Mouse (Mus musculus) cortical plate, adult 2 months (tissue): ENCODE data around the gene Son. TPM values are rescaled to one million over a fixed set of nuclear protein-coding genes. Genes with fewer than 3 reads are reported as not detected.

ENCODE experiments used
- H3K27ac ChIP-seq: fragments of 200-500 bp; 2 replicates; pipeline ENCODE4 v1.5.1; 2012; ENCODE audit warnings: low read length, control low read depth, inconsistent platforms; ENCODE audit not compliant: insufficient read depth
- H3K4me1 ChIP-seq: fragments of 200-500 bp; 2 replicates; pipeline ENCODE4 v1.6.1; 2011; ENCODE audit warnings: low read length; ENCODE audit not compliant: control insufficient read depth, insufficient read depth
- H3K4me3 ChIP-seq: fragments of 200-500 bp; 2 replicates; pipeline ENCODE4 v1.5.1; 2011; ENCODE audit warnings: mild to moderate bottlenecking, low read length, control low read depth; ENCODE audit not compliant: insufficient read depth
- CTCF ChIP-seq: fragments of 200-500 bp; IDR thresholded peaks from 2 replicates; pipeline ENCODE4 v1.5.1; 2011; ENCODE audit warnings: mild to moderate bottlenecking, control low read depth, low read length; ENCODE audit not compliant: insufficient read depth; ENCODE audit errors: extremely low read depth
- POLR2A ChIP-seq: fragments of 200-500 bp; IDR thresholded peaks from 2 replicates; pipeline ENCODE4 v1.6.1; 2011; ENCODE audit warnings: mild to moderate bottlenecking, low read length, control low read depth; ENCODE audit not compliant: insufficient read depth; ENCODE audit errors: extremely low read depth
- polyA plus RNA-seq: library from polyadenylated mRNA; depleted of rRNA; stranded (reverse); fragments of >200 nt; gene quantifications from 2 replicates; pipeline ENCODE4 v1.2.3, GENCODE M21; 2012; rRNA removed

Gene Son
- 267 and 291 TPM in 2 replicates for polyA plus RNA-seq

DNA sequence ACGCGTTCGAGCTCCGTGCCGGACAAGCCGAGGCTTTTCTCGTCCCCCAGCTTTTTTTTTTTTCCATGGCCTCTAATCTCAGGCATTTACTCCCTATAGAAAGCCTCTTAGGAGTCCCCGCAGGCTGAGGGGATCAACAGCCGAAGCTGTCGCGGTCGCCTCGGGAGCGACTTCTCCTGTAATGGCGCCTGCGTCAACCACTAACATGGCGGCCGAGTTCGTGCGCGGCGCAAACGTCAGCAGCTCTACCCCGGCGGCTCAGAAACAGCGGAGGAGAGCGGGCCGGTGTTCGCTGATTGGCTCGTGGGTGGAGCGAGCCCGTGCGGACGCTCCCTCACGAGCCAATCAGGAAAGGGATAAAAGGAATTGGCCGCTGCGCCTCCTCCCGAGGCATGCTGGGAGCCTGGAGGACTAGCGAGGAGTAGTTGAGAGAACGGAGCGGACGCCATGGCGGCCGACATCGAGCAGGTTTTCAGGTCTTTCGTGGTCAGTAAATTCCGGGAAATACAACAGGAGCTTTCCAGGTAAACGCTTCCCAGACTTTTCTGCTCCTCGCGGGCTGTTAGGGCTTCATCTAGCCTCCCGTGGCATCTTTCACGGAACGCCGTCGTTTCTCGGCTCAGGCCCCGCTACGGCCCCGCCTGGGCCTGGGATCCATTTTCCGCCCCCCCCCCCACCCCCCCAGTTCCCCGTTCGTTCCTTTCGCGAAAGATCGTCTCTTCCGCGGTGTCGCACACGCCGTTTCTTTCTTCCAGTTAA lies at the start of gene Son:
Gene Son, plus strand, starts transcription at position 46 of the 759 bp plus-strand sequence.
- peaks cover 3% of the 10 kb centered on the region; the same call in 1 of the 2 replicates for H3K4me1 ChIP-seq
- peak within 1 kb of the TSS; percentile 71 for H3K4me3 ChIP-seq
- TF ChIP-seq POLR2A (peak; percentile 95), CTCF (no peak)
- peak within 1 kb of the TSS; percentile 99 for H3K27ac ChIP-seq

DNA sequence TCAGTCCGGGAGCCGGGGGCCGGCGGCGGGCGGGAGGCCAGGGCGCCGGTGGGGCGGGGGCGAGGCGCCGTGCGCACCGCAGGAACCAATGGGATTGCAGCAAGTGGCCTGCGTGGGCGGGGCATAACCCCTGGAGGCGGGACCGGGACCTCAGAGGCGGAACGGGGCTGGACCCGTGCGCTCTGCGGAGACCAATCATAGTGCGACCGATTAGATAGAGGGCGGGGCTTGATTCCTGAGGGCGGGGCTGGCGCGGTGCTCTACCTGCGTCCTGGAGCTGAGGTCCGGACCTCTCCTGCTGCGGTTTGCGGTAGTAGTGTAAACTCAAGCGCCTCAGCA lies 49.7 kb upstream of the Son start, which contains the start of gene Tmem50b:
Gene Tmem50b, minus strand, starts transcription at position 129 of the 339 bp plus-strand sequence.
- TF ChIP-seq CTCF (no peak), POLR2A (no peak)
- Histone ChIP-seq H3K27ac (peak within 1 kb of the TSS; percentile 11; the same call in 1 of the 2 replicates), H3K4me1 (no peaks in the 10 kb centered on the region; the same call in 1 of the 2 replicates), H3K4me3 (peak within 1 kb of the TSS; percentile 96)

DNA sequence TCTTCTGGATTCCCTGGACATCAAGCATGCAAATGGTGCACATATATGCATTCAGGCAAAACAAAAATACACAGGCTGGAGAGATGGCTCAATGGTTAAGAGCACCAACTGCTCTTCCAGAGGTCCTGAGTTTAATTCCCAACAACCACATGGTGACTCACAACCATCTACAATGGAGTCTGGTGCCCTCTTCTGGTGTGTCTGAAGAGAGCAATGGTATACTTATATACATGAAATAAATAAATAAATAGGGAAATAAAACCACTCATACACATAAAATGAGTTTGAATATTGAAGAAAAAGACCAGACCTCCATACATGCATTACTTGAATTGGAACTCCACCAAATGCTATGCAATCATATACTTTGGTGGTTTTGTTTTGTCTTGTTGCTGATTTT lies 48.1 kb upstream of the Son start:
- Histone ChIP-seq H3K4me3 (no peak overlapping the region), H3K27ac (no peak overlapping the region), H3K4me1 (no peaks in the 10 kb centered on the region; the same call in 1 of the 2 replicates)
- TF ChIP-seq CTCF (no peak), POLR2A (no peak)

DNA sequence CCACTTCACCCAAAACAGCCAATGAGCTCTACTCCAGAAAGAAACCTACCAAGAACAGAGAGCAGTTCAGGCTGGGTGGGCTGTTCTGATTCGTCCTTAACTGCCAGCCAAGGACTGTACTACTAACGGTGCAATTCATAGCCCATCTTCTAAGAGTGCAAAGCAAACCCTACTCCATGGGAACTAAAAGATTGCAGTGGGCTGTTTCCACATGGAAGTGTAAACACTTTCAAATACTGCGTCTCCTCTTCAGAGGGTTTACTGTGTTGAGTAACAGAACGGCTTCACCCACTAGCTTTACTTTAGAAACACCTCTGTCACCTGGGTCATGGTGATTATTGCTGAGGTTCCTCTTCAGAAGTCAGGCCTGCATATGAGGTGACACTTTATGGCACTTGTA lies 46.2 kb upstream of the Son start:
- TF ChIP-seq CTCF: no peak
- no peak for TF ChIP-seq POLR2A
- H3K4me1 ChIP-seq: no peaks in the 10 kb centered on the region
- H3K27ac ChIP-seq: no peak overlapping the region
- H3K4me3 ChIP-seq: no peak overlapping the region

DNA sequence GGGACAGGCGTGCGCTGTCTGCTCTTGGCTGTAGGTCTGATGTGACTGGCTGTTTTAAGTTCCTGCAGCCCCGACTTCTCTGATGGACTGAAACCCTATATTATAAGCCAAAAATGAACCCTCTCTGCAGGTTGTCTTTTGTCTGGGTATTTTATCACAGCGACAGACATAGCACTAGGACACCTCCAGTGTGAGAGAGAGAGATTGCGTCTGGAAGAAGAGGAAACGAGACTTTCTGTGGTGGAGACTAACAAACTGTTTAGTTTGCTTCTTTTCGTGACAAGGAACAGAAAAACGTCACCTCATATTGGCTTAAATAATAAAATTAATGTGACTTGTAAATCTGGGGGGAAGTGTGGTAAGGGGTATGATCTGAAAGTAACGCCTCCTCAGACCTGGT lies 45.6 kb upstream of the Son start:
- Histone ChIP-seq H3K27ac (no peak overlapping the region), H3K4me3 (no peak overlapping the region), H3K4me1 (no peaks in the 10 kb centered on the region)
- TF ChIP-seq POLR2A (no peak), CTCF (no peak)

DNA sequence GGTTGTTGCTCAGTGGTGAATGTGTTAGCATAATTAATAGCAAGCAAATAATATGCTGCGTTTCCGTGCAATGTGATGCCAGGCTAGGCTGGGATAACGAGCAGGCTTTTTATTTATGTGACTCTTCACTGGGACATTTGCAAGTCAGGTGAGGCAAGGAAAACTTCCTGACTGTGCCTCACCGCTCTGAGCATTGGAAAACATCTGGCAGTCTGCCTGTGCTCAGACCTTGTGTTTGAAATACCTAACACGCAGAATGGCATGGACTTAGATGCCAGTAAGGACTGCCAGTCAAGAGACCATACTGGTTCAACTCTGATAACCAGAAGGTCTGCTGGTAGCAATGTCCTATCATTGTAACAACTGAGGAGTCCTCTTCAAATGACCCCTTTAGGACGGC lies 42.1 kb upstream of the Son start:
- no peak overlapping the region for H3K27ac ChIP-seq
- H3K4me1 ChIP-seq: no peaks in the 10 kb centered on the region
- TF ChIP-seq POLR2A: no peak
- TF ChIP-seq CTCF: no peak
- H3K4me3 ChIP-seq: no peak overlapping the region

DNA sequence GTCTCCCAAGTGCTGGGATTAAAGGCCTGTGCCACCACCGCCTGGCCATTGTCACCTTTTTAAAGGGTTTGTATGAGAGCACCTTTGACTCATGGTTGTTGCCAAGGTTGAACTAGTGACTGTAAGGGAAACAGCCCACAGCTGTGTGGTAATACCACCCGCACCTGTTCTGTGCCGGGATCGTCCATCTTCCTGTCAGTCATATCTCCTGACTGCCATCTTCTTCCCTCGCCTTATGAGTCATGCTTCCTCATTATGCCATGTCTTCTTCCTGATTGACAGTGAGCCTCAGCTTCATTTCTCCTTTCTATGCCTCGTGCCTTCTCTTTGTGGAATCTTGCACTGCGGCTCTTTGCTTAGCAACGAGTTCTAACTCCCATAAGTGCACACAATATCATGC lies 40.3 kb upstream of the Son start:
- H3K27ac ChIP-seq: no peak overlapping the region
- no peak overlapping the region for H3K4me3 ChIP-seq
- H3K4me1 ChIP-seq: no peaks in the 10 kb centered on the region
- TF ChIP-seq CTCF (no peak), POLR2A (no peak)

DNA sequence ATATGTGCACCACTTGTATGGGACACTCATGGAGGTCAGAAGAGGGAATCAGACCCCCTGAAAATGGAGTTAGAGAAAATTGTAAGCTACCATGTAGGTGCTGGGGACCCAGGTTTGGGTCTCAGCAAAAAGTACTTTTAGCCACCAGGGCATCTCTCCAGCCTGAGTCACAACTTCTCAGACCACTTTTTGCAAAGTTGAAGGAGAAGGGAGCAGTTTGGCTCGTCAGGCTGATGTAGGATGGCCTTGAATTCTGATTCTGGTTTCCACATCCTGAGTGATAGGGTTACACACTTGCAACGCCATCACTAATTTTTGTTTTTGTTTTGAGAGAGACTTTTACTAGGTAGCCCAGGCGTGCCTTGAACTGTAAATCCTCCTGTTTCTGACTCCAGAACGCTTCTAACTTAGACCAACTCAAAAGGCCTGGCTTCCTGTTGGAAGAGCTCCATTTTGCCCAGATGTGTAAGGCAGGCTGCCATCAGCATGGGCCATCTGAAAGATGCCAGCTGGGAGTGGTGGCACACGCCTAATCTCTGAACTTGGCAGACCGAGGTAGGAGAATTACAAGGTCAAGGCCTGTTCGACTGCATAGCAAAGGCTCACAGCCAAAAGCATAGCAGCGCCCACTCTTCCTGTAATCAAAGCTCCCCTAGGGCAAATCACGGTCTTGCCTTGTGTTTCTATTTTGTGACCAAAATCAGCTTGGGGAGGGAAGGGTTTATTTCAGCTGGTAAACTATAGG lies 37.6 kb upstream of the Son start:
- Histone ChIP-seq H3K4me1 (no peaks in the 10 kb centered on the region), H3K4me3 (no peak overlapping the region), H3K27ac (no peak overlapping the region)
- TF ChIP-seq CTCF (no peak), POLR2A (no peak)

DNA sequence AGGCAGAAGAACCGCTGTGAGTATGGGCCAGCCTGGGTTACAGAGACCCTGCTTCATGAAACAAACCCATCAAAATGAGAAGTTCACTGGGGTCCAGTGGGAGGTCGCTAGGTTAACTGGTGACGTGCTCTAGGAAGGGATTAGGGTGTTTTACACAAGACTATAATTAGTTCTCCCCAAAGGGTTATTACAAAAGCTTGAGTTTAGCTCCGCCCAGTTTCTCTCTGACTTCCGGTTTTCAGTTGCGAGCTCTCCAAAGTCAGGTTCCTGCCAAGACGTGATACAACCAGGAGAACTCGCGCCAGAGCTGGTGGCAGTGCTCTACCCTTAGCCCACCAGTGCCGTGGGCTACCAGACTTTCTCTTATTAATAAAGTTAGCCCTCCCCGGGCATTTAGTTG lies 36.1 kb upstream of the Son start:
- TF ChIP-seq POLR2A (no peak), CTCF (no peak)
- Histone ChIP-seq H3K4me1 (no peaks in the 10 kb centered on the region), H3K4me3 (no peak overlapping the region), H3K27ac (no peak overlapping the region)

DNA sequence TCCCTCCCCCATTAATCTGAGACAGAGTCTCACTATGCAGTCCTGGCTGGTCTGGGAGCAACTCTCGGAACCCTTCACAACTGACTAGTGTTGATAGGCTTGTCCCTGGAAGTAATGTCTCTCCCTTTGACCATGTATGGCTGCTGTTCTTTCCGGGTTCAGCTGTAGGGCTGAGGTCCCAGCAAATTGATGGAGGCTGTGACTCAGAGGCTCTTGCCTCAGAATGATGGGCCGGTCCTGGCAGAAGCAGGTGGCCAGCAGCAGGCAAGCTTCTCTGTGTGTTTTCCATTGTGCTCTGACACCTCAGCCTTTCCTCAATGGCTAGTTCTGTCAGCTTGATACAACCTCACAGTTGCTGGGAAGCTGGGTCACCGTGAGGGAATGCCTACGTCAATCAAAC lies 34.8 kb upstream of the Son start:
- no peaks in the 10 kb centered on the region for H3K4me1 ChIP-seq
- H3K27ac ChIP-seq: no peak overlapping the region
- TF ChIP-seq CTCF (no peak), POLR2A (no peak)
- no peak overlapping the region for H3K4me3 ChIP-seq
